Mouse (Mus musculus) layer of hippocampus, adult 11-12 months (tissue): ENCODE results near the gene Elf3.
"Not testable (repeated sequence)": the region's sequence is repeated elsewhere in the genome, so short reads cannot be mapped to it uniquely, and the experiment has no call there.

Source experiments
- DNase-seq: peaks from one replicate; pipeline ENCODE4 v3.0.0; 2022; ENCODE audit warnings: low spot score

Elf3 gene

DNA sequence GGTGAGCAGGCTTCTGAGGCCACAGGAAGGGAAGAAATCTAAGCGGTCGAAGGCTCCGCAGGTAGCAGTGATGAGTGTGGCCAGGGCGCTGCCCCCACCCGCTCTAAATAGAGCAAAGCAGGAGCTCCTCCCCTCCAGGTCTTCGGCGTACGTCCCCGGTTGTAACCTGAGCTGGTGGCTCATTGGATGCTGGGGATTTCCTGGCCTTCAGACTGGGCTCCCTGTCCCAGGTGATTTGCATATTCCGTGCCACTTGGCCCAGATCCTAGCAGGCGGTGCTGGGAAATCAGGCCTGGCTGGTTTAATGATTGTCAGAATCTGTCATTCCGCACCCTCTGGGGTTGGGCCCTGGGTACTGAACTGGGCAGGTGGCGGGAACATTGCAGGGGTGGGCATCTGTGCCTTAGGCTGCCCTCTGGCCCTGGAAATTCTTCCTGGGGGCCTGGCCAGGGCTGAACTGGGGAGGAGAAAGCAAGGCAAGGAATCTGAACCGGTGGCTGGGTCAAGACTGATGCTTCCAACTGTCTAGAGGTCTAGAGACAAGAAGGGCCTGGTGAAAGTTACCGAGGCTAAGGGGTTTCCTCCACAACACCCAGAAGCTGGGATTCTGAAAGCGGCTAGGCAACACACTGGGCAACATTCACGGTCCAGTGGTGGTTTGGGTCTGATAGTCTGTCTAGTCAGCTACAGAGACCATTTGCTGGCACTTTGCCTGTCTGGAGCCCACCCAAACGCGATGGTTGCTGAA, at the start of gene Elf3:
Gene Elf3, minus strand, starts transcription at position 189 of the 748 bp plus-strand sequence.
- no peak for DNase-seq

DNA sequence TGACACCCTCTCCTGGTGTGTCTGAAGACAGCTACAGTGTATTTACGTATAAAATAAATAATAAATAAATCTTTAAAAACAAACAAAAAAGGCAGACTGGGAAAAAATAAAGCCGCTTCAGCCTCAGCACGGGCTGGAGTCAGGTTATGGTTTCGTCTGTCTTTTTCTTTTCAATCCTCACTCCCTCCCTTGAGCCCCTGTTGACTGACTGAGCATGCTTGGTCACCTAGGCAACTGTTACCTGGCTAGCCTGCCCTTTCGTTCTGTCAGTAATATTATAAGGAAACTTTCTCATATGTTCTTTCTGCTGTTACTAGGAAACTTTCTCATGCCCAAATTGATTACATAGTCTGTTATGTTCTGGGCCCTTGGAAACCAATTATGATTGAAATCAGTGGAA, 32.5 kb upstream of the Elf3 start:
- DNase-seq, result no peak

DNA sequence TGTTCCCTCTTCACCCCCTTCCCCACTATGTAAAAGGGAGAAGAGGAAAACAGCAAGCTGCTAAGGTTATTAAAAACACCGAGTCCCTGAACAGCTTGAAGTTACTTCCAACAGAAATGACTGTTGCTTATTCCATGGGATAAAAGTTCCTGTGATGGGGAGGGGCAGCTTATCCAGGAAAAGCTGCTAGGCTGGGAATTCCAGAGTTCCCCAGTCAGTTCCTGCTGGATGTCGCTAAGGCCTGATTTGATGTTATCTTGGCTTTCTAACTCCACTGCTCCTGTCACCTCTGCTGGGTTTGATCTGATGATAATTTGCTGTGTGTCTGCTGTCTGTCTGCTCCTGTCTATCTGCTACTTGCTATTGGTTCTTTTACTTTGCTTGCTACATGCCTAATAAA, 27.9 kb upstream of the Elf3 start:
- DNase-seq, result no peak

DNA sequence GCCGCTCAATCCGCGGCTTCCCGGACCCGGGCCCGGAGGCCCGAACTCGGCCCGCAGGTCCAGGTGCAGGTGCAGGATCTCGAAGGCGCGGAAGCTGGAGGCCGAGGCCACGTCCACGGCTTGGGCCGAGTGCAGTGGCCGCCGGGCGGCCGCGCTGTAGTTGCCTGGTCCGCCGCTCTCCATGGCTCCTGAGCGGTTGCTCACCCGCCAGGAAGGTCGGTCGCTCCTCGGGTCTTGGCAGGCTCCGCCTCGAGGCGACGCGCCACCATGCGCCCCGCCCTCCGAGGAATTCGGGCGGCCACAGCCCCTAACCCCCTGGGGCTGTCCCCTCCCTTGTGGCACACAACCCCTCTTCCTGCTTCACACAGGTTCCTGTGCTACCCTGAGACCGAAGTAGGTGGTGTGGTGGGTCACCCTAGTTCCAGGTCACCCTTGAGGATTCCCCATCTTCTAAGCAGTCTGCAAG, 25.5 kb upstream of the Elf3 start, which contains the start of gene Rnpep:
Gene Rnpep, minus strand, starts transcription at position 259 of the 466 bp plus-strand sequence.
- peak; percentile 60 for DNase-seq

DNA sequence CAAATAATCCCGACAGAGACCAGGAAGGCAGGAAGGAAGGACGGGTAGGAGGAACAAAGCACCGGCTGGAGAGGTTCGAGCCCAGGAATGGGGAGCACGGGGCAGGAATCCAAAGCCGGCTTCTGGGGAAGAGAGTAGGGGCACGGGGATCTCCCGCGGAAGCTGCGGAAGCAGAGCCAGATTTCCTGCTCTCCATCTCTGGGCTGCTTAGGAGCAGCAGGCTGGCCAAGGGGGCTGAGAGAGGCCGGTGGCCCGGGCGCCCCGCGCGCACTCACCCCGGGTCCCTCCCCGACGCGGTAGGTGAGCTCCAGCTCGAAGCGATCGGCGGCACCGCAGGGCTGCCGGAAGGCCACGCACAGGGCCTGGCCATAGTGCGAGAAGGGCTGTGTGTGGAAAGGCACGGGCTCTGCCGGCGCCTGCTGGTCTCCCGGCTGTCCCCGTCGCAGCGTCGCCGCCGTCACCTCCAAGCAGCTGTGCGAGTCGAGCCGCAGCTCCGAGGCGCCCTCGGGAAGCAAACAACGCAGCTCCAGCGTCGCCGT, 25.0 kb upstream of the Elf3 start:
- no peak for DNase-seq

DNA sequence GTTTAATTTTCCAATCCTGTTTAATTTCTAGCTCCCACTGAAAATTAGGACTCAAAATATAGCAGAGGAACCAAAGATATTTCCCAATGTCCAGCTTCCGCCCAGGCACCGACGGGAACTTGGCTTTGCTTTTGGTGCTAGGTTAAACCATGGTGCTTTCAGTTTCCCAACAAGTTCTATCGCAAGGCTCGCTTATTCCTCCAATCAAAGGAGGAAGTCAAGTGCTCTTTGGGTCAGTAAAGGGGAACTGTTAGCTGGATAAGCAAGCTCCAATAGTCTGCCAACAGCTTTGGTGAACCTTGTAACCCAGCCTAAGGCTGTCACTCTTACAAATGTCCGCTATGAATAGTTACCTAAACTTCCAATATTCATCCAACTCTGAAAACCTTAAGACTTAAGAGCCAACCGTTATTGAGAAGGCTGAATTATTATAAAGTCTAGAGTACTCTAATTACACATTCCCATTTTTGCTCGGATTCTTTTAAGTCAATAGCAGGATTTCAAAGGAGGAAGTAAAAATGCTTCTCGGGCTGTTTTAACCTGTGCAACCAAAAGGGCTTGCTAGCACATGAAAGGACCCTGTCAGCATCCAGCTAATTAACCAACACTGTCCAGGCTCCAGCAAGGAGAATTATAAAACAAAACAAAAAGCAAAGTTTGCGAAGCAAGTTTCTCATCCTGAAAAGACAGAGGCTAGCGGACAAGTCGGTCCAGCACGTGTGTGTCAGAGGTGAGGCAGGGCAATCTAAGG, 24.3 kb upstream of the Elf3 start:
- DNase-seq, result no peak

DNA sequence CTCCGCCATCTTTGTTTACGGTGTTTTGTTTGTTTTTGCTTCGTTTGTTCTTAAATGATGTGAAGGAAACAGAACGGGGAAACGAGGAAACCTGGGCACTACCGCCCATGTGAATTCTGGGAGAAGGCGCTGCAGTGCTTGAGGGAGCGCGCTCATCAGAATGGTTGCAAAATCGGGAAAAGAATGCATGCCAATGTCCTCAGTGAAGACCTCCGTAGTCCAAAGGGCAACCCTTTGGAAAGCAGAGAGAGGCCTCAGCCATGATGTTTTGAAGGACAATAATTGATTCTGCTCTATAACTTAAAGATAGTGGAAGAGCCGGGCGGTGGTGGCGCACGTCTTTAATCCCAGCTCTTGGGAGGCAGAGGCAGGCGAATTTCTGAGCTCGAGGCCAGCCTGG, 23.5 kb upstream of the Elf3 start:
- DNase-seq, result no peak

DNA sequence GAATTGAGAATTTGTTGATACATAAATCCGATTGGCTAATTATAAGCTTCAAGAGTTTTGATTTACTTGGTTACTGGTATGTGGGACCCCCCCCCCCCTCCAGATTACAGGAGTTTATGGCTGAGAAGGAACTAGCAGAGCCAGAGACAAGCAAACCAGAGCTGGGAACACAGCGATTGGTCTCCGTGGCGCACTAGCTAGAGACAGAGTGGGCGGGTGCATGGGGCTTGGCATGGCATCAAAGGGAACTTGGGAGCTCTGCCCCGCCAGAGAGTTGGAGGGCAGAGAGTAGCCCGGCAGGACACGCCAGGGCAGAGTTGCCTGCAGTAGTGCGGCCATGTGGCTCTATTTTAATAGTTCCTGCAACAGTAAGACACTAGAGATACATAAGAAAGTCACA, 22.3 kb upstream of the Elf3 start:
- peak; percentile 76 for DNase-seq

DNA sequence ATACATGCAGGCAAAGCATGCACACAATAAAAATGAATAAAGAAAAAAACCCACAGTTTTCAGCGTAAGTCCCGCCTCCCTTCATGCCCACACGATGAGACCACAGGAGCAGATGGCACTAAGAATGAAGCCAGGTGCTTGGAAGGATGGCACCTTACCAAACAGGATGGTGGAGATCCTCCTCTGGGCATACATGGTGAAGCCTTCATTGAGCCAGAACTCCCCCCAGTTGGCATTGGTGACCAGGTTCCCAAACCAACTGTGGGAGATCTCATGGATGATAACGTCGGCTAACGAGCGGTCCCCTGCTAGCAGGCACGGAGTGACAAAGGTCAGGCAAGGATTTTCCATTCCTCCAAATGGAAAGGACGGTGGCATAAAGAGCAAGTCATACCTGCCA, 13.0 kb upstream of the Elf3 start:
- DNase-seq, result no peak

DNA sequence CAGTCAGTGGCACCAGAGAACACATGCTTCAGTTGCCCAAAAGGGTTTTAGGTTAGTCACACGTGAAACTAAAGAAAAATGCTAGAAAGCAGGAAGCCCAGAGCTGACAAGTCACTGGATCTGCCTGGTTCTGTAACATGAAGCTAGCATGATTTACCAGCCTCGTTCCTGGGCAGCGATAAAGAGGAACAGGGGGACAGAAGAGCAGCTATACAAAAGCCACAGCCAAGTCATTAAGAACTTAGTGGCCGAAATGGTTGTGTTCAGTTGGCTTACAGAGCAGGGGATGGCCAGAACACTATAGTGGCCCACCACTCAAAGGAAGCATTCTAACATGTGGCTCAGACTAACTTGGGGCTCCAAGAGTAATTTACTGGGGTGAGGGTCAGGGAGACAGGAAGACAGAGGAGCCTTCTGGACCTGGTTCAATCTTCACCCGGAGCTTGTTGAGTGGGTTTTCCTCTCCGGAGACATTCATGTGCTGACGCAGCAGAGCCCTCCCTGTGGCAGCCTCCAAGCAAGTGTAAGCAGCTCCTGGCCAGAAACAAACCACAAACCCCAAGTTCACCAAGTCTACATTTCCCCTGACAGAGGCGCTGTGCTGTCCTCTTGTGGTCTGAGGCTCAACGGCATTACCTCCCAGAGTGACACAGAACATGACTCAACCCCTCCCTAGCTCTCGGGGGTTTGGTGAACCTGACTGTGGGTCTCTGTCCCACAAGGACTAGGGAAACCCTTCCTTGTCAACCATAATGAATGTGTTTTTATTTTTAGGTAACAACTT, 9.5 kb upstream of the Elf3 start:
- DNase-seq, result no peak

DNA sequence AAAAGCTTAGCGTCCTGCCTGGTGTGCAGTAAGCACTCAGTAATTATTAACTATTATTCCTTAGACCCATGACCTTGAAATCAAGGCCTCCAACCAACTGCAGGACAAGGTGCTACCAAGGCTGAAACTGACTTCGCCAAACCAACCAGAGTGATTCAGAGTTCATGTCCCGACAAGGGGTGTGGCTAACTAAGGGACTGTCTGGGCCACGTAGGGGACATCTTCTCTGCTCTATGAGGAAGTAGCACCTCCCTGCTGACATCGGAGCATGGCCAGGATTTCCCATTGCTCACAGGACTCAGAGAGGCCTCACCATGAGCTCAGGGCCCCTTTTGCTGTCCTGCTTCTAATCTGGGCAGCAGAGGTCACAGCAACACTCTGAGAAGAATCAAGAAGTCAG, 7.5 kb upstream of the Elf3 start:
- DNase-seq, result no peak

DNA sequence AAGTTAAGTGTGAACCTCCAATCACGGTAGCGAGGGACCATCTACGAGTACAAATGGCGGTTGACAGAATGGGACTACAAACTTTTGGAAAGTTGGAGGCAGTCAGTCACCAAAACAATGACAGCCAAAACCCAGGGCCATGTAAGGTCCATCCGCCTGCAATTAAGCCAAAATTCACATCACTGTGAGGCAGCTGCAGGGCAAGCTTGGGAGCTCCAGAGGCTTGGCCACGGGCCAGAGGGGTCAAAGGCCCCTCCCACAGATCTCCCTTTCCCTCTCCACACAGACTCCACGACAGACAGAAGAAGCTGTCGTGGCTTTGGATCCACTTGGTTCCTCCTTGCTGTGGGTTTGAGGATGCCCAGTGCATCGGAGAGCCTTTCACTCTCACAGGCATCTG, 4.9 kb upstream of the Elf3 start:
- no peak for DNase-seq

DNA sequence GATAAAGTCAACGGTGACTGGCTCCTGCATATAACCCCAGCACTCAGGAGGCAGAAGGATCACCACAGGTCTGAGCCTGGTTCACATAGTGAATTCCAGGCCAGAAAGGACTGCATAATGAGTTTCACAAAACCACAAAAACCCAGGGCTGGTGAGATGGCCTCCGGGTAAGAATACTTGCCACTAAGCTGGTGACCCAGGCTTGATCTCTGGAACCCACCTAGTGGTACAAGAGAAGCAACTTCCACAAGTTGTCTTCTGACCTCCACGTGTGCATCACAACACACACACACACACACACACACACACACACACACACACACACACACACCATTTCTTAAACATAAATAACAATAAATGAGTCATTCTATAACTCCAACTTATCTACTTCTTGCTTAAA, 4.0 kb upstream of the Elf3 start:
- no peak for DNase-seq

DNA sequence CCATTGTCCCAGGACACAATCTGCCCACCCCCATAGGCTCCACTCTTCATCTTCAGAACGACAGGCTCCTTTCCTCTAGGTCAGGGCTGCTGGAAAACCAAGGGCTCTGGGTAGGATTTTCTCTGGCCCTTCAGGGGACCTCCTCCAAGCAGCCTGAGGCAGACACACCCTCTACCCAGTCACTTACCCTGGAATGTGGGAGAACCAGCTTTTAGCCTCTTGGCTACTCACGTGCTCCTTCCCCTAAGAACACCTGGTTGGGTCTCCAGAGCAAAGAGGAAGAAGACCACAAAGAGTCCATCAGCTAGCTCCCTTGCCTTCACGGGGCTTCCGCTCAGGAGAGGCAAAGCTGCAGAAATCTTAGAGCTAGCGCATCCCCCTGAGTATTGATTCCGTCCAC, 2.6 kb upstream of the Elf3 start:
- no peak for DNase-seq

DNA sequence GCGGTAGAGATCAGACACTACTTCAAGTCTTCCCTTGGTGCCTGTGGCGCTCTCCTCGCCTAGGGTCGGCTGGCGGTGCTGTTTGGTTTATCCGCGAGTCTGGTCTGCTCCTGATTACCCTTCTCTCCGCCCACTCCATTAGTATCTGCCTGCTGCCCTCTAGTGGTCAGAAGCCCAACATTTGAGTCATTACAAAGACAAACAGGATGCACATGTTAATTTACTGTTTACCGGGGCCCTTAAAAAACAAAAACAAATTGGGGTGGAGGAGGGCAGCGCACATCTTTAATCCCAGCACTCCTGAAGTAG, 714 bp upstream of the Elf3 start:
- peak; percentile 80 for DNase-seq

DNA sequence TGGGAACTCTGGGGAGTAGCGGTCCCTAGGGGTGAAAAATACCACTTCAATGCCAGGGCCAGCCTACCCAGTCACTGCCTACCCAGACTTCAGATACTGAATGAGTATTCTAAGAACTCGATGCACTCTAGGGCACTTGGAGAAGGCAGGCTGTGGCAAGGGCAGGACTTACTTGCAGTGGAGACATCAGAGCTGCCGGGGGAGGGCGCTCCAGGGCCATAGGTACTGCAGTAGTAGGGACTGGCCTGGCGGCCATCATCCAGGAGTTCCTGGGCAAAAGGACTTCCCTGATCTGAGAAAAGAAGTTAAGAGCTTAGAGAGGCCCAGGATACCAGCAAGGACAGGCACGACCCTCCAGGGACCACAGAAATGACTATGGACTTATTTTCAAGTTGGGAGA, 2.1 kb downstream of the Elf3 start:
- DNase-seq, result no peak

DNA sequence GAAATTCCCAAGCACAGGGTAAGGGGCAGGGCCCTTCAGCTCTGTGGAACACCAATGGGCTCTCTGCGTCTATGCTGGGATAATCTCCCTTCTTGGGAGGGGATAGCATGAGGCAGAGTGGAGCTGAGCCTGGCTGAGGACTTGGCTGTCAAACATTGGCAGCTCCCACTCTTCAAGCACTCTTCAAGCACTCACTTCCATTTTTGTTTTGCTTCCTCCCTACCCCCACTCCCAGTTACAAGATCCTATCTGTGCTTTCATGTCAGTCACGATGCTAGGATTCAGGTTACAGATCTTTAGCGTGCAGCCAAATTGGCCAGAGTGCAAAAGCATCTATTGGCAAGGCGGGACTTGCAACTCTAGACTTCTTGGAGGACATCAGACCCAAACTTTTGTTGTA, 5.5 kb downstream of the Elf3 start:
- no peak for DNase-seq

DNA sequence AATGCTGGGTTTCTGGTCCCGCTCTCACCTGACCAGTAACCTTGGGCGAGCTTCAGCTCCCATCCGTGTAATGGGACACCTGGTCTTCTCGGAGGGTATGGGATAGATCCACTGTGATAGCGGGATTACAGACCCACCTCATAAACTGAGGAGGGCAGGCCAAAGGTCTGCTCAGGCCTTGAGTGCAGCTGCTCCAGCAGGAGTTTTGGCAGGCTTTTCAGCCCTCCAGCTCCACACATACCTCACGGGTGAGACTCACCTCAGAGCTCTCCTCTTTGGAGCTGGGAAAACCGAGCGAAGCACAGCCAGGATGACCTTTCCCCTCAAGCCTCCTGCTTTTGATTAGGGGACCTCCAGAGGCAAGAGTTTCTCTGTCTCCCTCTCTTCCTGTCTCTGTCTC, 7.0 kb downstream of the Elf3 start:
- no peak for DNase-seq

DNA sequence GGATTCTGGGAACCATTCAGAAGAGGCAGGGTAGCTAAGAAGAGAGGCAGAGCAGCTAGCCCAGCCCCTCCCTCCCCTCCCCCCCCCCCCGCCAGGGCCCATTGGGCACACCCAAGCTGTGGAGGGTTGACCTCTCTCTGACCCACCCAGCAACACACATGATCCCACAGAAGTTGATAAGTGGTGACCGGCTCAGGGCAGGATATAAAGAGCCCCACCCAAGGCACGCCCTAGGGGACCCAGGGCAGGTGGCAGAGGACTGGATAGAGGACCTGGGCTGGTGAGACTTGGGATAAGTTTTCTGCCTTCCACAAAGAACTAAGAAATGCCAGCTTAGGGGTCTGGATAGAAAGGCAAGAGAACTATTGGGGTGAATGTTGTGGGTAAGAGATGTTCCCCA, 7.7 kb downstream of the Elf3 start:
- DNase-seq, result no peak

DNA sequence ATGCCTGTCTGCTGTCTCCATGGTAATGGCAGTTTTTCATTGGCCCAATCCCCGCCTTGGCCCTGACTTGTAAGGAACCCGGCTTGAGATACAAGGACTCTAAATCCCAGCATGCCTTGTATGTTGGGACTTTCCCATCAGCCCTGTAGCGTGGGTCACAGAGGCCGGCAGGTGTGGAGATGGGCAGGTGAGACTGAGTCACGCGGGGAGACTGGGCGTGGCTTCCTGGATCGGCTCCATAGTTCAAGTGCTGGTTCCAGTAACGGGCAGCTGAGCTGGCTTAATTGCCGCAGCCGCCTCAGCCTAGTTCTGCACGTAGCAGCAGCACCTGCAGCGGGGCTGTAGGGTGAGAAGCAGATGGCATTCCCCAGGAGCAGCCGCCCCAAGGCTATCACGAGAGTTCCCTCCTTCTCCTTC, 9.9 kb downstream of the Elf3 start:
- peak; percentile 47 for DNase-seq

DNA sequence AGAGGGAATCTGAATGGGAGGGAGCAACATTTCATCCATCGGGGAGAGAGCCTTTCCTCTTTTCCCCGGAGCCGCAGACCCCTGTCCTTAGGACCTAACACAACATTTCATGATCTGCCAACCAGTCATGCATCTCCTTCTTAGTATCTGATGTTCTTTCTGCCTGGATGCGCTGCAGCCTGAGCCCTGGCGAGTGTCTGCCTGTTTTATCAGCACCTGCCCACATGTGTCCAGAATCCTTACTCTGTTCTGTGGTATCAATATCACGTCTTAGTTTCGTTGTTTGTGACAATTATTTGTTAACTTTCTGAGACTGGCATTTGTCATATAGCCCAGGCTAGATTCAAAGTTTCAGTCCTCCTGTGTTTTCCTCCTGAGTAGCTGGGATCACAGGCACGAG, 14.4 kb downstream of the Elf3 start:
- no peak for DNase-seq

DNA sequence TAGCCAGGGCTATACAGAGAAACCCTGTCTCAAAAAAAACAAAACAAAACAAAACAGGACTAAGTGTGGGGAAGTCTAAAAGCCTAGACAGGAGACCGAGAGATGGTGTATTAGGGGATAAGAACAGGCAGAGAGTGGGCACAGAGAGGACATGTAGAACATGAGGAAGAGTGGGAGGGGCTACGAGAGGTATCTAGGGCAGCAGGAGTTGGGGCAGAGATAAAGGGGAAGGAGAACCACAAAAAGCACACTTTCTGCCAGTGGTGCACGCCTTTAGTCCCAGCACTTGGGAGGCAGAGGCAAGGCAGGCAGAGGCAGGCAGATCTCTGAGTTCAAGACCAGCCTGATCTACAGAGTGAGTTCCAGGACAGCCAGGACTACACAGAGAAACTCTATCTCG, 18.2 kb downstream of the Elf3 start:
- not testable (repeated sequence) for DNase-seq
